Mouse (Mus musculus): ENCODE data around the gene Tead1.

- TF ChIP-seq POLR2AphosphoS5 (IDR thresholded peaks at IDR 0.05; ENCODE audit: insufficient replicate concordance, low read depth, low read length) (no peak), CTCF (IDR thresholded peaks at IDR 0.05; ENCODE audit: low read depth, low read length) (no peak), GATA2 (IDR thresholded peaks at IDR 0.05; ENCODE audit: borderline replicate concordance, low read depth, low read length) (no peak), GATA1 (IDR thresholded peaks at IDR 0.05; ENCODE audit: borderline replicate concordance, low read length) (no peak), TAL1 (conservative IDR thresholded peaks at IDR 0.05; ENCODE audit: low read depth, low read length) (no peak)
Observed at GRCm38 (mm10) chr7:112930669-112931068, 251.6 kb downstream of the Tead1 start.
